Mouse (Mus musculus): ENCODE measurements around the gene a.

The a gene

DNA sequence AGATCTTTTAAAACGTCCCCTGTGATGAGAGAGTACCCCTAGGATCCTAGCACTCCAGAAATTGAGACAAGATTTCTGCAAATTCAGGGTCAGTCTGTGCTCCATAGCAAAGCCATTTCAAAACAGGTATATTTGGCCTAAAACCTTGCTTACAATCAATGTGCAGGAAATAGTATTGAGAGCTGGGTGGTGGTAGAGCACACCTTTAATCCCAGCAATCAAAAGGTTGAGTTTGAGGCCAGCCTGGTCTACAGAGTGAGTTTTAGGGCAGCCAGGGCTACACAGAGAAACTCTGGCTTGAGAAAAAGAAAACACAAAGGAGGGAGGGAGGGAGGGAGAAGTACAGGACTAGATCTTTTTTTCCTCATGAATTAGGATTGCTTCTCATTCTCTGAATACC lies 266.2 kb downstream of the a start:
- no peak for DNase-seq

GRCm38 (mm10) chr2:155071027-155071426 lies 279.8 kb downstream of the a start:
- DNase-seq, result no peak

- DNase-seq, result no peak
These were observed 281.3 kb downstream of the a start for GRCm38 (mm10) chr2:155072353-155073145.

DNA sequence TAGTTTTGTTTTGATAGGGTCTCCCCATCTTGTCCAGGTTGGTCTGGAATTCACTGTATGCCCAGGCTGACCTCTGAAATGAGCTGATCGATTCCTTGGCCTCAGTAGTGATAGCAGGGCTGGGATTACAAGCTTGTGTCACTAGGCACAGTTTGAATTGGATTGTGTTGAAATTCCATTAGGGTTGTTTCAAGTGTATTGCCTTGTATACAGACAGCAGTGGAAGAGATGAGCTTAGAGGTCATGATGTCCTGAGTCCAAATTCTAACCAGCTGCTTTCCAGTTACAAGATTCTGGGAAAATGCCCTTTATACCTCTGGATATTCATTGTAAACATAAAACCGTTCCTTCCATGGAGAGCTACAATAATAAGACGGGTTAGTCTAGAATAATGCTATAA lies 282.1 kb downstream of the a start:
- DNase-seq, result no peak

- peak; percentile 90 for DNase-seq
These were observed 283.0 kb downstream of the a start, which contains the start of gene Ahcy for GRCm38 (mm10) chr2:155073978-155074765. Gene Ahcy, minus strand, starts transcription at chr2:155074497.

DNA sequence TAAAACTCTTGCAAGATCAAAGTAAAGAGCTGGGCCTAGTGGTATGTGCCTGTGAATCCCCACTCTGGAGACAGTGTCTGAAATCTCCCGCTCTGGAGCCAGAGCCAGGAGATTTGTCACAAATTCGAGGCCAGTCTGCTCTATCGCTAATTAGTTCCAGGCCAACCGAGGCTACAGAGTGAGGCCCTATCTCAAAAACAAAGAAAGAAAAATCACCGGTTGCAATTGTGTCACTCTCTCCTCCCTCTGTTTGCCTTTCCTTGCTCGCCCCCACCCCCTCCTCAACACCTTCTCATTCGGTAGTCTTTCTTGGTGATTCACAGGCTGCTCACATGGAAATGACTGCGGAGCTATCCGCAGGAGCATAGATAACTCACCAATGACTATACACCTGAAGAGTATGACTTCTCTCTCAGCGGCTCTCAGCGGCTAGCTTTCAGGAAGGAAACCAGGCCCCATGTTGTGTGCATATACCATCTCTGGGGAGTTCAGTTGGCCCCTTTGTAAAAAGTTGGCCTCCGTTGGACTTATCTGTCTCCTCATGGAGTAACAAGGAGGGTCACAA lies 283.6 kb downstream of the a start:
- DNase-seq, result peak; percentile 13

GRCm38 (mm10) chr2:155075649-155076048 lies 284.4 kb downstream of the a start:
- no peak for DNase-seq

GRCm38 (mm10) chr2:155079500-155080178 lies 288.4 kb downstream of the a start:
- no peak for DNase-seq

- no peak for DNase-seq
These were observed 289.0 kb downstream of the a start for GRCm38 (mm10) chr2:155080179-155080530.

DNA sequence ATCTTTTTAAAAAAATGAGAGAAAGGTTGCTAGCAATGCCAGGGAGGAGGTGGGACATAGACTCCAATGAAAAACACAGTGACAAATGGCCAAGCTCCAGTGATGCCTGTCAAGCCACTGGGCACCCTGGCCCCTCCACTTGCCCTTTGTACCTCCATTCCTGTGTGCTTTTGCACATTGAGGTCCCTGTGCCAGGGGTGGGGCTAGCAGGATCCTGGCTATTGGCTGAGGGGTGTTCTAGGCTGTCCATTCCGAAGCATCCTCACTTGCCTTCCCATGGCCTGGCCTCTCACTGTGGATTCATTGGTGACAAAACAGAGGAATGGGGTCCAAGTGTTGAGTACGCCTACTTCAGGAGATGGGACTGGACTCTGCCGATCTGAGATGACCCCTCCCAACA lies 289.9 kb downstream of the a start:
- DNase-seq, result no peak

GRCm38 (mm10) chr2:155082121-155082803 lies 291.1 kb downstream of the a start:
- DNase-seq, result peak; percentile 67

DNA sequence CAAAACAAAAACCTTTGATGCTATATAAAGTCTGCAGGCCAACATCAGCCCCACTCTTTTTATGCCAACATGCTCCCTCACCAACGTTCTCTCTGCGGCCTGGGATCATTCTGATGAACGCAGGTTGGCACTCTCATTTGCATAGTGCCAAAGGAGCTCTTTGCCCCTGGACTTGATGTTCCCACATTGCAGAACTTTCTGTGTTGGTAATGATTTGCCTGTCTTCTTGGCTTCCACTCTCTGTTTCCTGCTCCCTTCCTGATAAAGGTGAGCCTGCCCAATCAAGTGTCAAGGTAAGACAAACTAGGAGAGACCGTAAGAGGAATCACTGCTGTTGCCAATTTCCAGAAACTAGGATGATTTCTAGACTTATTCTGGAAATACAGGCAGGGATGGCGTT lies 293.3 kb downstream of the a start:
- no peak for DNase-seq

- no peak for DNase-seq
These were observed 295.1 kb downstream of the a start for GRCm38 (mm10) chr2:155086328-155086727.

DNA sequence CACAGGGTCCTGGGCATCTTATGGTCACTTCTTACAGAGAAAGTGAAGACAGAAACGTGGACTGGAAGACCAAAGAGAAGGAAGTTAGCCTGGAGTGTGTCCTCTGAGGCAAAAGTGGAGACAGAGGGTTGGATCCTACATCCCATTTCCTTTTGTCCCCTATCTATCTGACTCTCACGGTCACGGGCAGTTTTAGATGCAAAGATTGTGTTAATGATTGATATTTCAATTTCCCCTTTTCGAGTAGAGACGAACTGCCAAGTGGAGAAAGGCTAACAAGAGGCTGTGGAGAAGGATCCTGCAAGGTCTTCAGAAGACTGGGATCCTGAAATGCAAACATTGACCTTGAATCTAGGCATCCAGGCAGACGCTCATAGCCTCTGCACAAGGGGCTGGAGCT lies 297.1 kb downstream of the a start:
- DNase-seq, result no peak

- peak; percentile 81 for DNase-seq
These were observed 299.9 kb downstream of the a start for GRCm38 (mm10) chr2:155090909-155091742.

- no peak for DNase-seq
These were observed 300.5 kb downstream of the a start for GRCm38 (mm10) chr2:155091743-155092075.

DNA sequence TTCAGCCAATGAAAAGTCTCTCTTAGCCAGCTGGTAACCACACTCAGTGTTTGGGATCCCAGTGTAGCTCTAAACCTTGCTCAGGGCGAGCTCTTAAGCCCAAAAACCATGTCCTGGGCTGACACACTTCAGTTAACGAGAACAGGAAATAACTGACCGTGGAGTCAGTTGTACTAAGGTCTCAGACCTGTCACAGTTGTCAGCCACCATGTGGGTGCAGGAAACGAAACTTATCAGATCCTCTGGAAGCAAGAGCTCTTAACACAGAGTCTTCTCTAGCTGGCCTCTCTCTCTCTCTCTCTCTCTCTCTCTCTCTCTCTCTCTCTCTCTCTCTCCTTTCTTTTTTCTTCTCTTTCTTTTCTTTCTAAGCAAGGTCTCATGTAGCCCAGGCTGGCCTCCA lies 302.2 kb downstream of the a start:
- DNase-seq, result no peak

DNA sequence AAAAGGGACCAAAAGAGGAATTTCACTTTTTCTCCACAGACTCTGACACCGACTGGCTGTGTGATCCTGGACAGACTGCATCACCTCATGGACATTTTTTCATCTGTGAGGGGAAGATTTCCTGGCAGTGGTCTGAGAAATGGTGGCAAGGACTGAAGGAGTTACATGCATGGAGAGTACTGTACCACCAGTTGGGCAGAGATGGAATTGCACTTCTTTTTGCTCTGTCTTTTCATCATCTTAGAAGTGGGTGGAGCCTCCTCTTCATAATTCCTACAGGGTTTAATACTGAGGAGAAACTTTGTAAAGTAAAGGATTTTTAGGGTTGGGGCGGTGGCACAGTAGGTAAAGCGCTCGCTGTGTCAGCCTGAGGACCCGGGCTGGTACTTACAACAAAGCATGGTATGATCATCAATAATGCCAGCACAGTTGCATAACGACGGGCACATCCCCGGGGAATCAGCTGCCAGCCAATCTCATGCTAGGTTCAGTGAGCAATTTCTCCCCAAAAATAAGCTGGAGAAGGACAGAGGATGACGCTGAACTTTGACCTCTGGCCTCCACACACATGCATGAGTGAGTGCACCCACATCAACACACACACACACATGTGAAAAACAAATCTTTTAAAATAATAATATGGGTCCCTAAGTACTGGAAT lies 307.6 kb downstream of the a start:
- DNase-seq, result no peak

DNA sequence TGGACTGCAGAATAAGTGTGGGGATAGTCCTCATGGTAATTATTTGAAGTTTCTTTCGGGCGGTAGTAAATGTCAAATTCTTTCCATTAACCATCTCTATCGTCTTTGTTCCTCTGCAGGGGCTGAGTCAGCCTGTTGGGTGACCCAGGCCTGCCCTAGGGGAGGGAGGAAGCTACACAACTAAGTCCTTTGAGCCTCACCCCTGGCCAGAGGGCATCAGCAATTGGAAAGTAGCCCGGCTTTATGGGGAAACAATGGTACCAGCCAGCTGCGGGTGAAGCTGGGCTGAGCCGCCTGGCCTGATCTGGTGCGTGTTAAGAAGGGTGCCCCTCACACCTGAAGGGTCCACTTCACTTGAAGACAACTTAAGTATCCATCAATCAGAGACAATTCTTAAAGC lies 308.2 kb downstream of the a start:
- DNase-seq, result no peak

DNA sequence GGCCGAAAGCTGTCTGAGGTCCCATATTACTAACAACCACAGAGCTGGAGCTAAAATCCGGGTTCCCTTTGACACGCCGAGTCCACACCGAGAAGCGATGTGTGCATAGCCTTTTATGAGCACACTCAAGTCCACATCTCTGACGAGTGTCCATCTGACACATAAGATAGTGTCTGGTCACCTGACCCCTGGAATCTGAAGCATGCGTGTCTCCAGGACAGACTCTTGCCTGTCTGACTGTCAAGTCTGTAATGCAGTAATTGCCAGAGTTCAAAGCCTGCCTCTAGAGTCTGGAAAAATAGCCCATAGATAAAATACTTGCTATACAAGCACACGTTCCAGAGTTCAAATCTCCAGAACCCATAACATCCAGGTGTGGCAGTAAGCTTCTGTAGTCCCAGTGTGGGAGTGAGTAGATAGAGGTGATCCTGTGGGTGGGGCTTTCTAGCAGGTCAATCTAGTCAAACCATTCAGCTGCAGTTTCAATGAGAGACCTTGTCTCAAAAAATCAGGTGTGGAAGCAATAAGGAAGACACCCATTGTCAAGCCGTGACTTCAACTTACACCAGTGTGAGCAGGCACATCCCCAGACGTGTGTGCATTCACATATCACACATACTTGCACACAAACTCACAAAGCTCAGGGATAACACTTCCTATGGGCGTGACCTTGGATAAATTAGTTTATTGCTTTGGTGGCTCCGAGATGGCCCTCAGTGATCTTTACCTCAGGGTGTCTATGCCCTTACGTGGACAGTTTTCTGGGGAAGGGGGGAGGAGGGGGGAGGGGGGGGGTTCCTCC lies 309.0 kb downstream of the a start:
- peak; percentile 18 for DNase-seq
